Mouse (Mus musculus): ENCODE results near the gene Acp7. TPM values are rescaled to one million over a fixed set of nuclear protein-coding genes. Genes with fewer than 3 reads are reported as not detected.

Acp7 gene
- polyA plus RNA-seq, 1 experiment from 2014 or later, result 0.06 TPM

DNA sequence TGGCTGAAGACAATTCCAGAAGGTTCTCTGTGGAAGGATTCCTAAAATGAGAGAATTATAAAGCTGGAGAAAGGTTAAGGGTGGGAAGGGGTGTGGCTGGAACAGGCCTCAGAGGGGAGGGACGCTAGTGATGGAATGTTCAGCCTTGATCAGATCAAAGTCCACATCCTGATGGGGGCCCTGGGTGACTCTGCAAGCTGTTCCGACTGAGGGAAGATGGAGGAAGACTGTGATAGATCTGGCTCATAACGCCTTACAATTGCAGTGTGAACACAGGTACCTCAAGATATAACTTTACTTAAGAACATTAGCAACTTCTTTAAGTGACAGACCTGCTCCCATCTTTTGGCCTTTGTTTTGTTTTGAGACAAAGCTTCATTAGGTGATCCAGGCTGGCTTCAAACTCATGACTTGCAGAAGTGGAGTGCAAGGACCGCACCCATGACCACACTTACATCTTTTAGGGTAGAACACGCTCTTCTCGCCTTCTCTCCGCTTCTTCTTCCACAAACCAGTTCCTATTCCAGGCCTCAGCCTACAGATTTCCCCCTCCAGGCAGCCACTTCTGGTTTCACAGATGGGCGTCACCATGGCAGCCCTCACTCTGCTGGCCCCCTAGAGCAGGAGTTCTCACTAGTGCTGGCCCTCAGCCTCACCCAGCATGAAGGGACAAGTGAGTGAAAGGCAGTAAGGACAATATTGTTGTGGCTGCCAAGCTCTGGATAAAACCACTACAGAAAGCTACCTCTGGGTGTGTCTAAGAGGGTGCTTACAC is 47.4 kb downstream of the Acp7 start:
- Histone ChIP-seq H3K27ac (peak overlapping the region; percentile 67), H3K4me2 (replicated peaks) (peak overlapping the region; percentile 39), H3K36me3 (0 out of 2 replicates have a peak, but pooled peaks cover 6% of the 10 kb centered on the region), H3K9ac (no peak overlapping the region), H3K27me3 (replicated peaks) (no peaks in the 10 kb centered on the region), H3K9me3 (no peaks in the 10 kb centered on the region), H3K4me3 (replicated peaks) (no peak overlapping the region), H3K4me1 (replicated peaks) (peaks cover 85% of the 10 kb centered on the region)
- 60% methylated on average over 8 of the region's 8 CpGs for WGBS
- ATAC-seq, result peak; percentile 84

- peak overlapping the region; percentile 67 for H3K27ac ChIP-seq
- H3K9me3 ChIP-seq, result no peaks in the 10 kb centered on the region
- no peak for ATAC-seq
- peaks cover 86% of the 10 kb centered on the region for H3K4me1 ChIP-seq (replicated peaks)
- H3K9ac ChIP-seq, result no peak overlapping the region
- H3K27me3 ChIP-seq (replicated peaks), result no peaks in the 10 kb centered on the region
- no peak overlapping the region for H3K4me3 ChIP-seq (replicated peaks)
- 0 out of 2 replicates have a peak, but pooled peaks cover 6% of the 10 kb centered on the region for H3K36me3 ChIP-seq
- WGBS, result 56% methylated on average over 11 of the region's 11 CpGs
- H3K4me2 ChIP-seq (replicated peaks), result peak overlapping the region; percentile 39; the same call in 1 of the 2 replicates
These were observed 48.3 kb downstream of the Acp7 start for GRCm38 (mm10) chr7:28582841-28583240.

DNA sequence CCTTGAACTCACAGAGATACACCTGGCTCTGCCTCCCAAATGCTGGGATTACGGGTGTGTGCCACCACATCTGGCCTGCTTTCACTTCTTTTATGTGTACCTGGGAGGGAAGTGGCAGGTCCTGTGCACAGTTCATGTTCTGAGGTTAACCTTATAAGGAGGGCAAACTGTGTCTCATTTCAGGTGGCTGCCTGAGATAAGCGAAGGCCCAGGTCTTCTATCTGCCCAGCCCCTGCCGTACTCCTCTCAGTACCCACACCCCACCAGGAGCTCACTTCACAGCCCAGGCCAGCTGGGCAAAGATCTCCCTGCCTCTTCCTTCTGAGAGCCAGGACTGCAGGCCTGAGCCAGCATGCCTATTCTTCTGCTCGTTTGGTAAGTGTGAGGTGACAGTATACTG is 49.4 kb downstream of the Acp7 start:
- ATAC-seq, result peak; percentile 19
- no peaks in the 10 kb centered on the region for H3K9me3 ChIP-seq
- H3K36me3 ChIP-seq, result 0 out of 2 replicates have a peak, but pooled peaks cover 6% of the 10 kb centered on the region
- H3K4me3 ChIP-seq (replicated peaks), result no peak overlapping the region
- peak overlapping the region; percentile 67 for H3K27ac ChIP-seq
- peaks cover 86% of the 10 kb centered on the region for H3K4me1 ChIP-seq (replicated peaks)
- peak overlapping the region; percentile 26; the same call in 1 of the 2 replicates for H3K4me2 ChIP-seq (replicated peaks)
- WGBS, result 62% methylated on average over 4 of the region's 4 CpGs
- H3K27me3 ChIP-seq (replicated peaks), result no peaks in the 10 kb centered on the region
- no peak overlapping the region for H3K9ac ChIP-seq

DNA sequence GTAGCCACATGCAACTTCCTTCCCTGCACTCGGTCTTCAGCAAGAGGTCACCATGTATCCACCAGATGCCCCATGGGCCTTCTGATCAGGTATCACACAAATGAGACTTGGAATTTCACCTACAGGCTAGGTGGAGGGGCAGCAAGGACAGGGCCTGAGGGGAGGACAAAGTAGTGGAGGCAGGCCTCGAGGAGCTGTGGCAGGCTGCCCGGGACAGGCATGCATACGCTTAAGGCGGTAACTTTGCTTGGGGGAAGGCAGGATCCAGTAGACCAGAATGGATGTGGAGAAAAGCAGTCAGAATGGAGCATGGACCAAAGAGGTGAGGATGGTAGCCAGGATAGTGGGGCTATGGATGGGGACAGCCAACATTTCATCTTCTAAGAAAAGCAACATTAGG is 51.3 kb downstream of the Acp7 start:
- H3K9me3 ChIP-seq, result no peaks in the 10 kb centered on the region
- H3K4me2 ChIP-seq (replicated peaks), result no peak overlapping the region
- no peak overlapping the region for H3K4me3 ChIP-seq (replicated peaks)
- H3K9ac ChIP-seq, result no peak overlapping the region
- 0 out of 2 replicates have a peak, but pooled peaks cover 6% of the 10 kb centered on the region for H3K36me3 ChIP-seq
- no peaks in the 10 kb centered on the region for H3K27me3 ChIP-seq (replicated peaks)
- H3K27ac ChIP-seq, result no peak overlapping the region; the same call in 1 of the 2 replicates
- ATAC-seq, result no peak
- peaks cover 78% of the 10 kb centered on the region for H3K4me1 ChIP-seq (replicated peaks)
- 72% methylated on average over 5 of the region's 5 CpGs for WGBS

- peaks cover 73% of the 10 kb centered on the region for H3K4me1 ChIP-seq (replicated peaks)
- ATAC-seq, result no peak
- H3K27me3 ChIP-seq (replicated peaks), result no peaks in the 10 kb centered on the region
- H3K27ac ChIP-seq, result peak overlapping the region; percentile 83
- 65% methylated on average over 5 of the region's 5 CpGs for WGBS
- peak overlapping the region; percentile 30; the same call in 1 of the 2 replicates for H3K4me2 ChIP-seq (replicated peaks)
- no peak overlapping the region for H3K4me3 ChIP-seq (replicated peaks)
- H3K9me3 ChIP-seq, result no peaks in the 10 kb centered on the region
- 0 out of 2 replicates have a peak, but pooled peaks cover 6% of the 10 kb centered on the region for H3K36me3 ChIP-seq
- no peak overlapping the region for H3K9ac ChIP-seq
These were observed 52.5 kb downstream of the Acp7 start for GRCm38 (mm10) chr7:28578543-28579053.

DNA sequence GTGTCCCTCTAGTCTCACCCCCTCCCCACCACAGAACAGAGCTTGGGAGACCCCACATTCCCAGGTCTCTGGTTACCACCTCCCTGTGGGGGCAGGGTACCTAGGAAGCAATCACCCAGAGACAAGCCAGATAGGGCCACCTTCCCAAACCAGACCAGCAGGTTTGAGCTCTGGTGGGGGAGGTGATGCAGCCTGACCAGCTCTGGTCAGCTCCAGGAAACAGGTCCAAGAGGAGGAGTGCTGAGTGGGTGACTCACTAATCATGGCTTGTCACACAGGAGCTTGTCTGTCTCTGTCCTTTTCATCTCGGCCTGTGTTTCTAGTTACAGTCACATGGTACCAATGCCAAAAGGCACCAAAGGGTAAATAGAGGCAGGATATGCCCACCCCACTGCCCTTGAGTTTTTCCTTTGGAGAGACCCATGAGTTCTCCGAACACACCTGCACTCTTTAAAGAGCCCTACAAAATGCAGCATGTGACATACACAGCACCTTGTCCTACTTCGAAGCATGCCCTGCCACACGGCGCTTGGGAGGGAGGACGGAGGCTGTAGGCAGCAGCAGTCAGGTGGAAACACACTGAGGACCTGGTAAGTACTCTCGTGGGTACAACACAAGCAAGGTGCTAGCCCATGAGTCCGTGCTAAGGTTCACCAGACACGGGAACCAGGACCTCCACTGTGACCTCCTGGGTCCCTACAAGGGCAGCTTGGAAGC is 53.1 kb downstream of the Acp7 start:
- ATAC-seq, result peak; percentile 84
- H3K4me3 ChIP-seq (replicated peaks), result no peak overlapping the region
- H3K4me1 ChIP-seq (replicated peaks), result peaks cover 74% of the 10 kb centered on the region
- H3K27me3 ChIP-seq (replicated peaks), result no peaks in the 10 kb centered on the region
- H3K27ac ChIP-seq, result peak overlapping the region; percentile 83
- H3K9ac ChIP-seq, result 0 out of 2 replicates have a peak overlapping the region, but pooled peaks have one; percentile 20
- H3K36me3 ChIP-seq, result 0 out of 2 replicates have a peak, but pooled peaks cover 6% of the 10 kb centered on the region
- H3K4me2 ChIP-seq (replicated peaks), result peak overlapping the region; percentile 30; the same call in 1 of the 2 replicates
- WGBS, result 54% methylated on average over 9 of the region's 9 CpGs
- no peaks in the 10 kb centered on the region for H3K9me3 ChIP-seq

DNA sequence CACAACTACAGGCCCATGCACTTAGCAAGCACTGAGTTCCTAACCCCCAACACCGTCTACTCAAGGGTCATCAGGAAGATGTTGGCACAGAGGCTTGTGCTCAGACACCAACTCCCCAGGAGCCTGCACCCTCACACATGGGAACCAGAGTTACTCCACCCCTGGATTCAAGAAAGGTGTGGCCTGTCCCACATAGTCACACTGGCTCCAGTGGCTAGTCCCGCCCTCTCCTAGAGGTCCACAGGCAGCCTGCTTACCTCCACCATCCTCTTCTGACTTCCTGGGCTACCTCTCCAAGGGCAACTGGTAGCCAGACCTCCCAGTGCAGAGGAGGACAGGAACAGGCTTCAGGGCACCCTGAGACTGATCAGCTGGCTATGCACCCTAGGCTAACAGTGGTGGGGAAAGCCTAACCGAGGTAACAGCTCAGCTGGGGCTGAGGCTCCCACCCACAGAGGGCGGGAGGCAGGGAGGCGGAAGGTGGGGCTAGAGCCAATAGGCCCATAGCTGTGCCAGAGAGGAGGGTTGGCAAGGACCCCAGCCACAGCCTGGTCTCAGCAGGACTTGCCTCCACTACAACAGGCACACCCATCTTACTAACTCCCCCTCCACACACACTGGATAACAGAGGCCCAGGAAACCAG is 54.7 kb downstream of the Acp7 start:
- WGBS, result 69% methylated on average over 5 of the region's 5 CpGs
- peaks cover 76% of the 10 kb centered on the region for H3K4me1 ChIP-seq (replicated peaks)

DNA sequence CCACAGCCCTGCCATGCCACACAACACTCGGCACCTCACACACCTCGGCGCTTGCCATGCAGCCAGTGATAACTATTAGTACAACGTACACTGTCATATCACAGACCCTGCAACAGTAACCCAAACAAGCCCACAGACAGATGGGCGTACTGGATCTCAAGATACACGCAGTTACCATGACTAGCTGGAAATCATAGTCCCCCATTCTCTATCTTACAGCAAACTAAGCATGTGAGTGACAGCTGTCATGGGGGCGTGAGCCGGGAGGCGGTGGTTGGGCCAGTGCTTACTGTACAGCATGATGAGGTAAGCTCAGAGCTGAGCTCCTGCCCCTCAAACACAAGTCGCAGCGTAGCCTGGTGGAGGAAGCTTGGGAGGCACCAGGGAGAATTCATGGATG is 55.5 kb downstream of the Acp7 start:
- Histone ChIP-seq H3K4me1 (replicated peaks) (peaks cover 79% of the 10 kb centered on the region), H3K9ac (no peak overlapping the region)
- ATAC-seq, result no peak

More for the DNA sequence above, 54.7 kb downstream of the Acp7 start:
- H3K9me3 ChIP-seq, result no peaks in the 10 kb centered on the region
- no peak overlapping the region; the same call in 1 of the 2 replicates for H3K4me2 ChIP-seq (replicated peaks)
- no peak overlapping the region for H3K9ac ChIP-seq
- H3K36me3 ChIP-seq, result 0 out of 2 replicates have a peak, but pooled peaks cover 6% of the 10 kb centered on the region
- ATAC-seq, result peak; percentile 36
- peak overlapping the region; percentile 83 for H3K27ac ChIP-seq
- H3K4me3 ChIP-seq (replicated peaks), result no peak overlapping the region
- no peaks in the 10 kb centered on the region for H3K27me3 ChIP-seq (replicated peaks)

GRCm38 (mm10) chr7:28573236-28573635 is 57.9 kb downstream of the Acp7 start:
- no peak for ATAC-seq
- Histone ChIP-seq H3K36me3 (0 out of 2 replicates have a peak, but pooled peaks cover 6% of the 10 kb centered on the region), H3K4me1 (replicated peaks) (peaks cover 69% of the 10 kb centered on the region), H3K9me3 (no peaks in the 10 kb centered on the region), H3K27ac (peak overlapping the region; percentile 52), H3K9ac (no peak overlapping the region), H3K4me2 (replicated peaks) (no peak overlapping the region), H3K27me3 (replicated peaks) (no peaks in the 10 kb centered on the region), H3K4me3 (replicated peaks) (no peak overlapping the region)
- 88% methylated on average over 3 of the region's 3 CpGs for WGBS

More for the DNA sequence above, 55.5 kb downstream of the Acp7 start:
- H3K9me3 ChIP-seq, result no peaks in the 10 kb centered on the region
- H3K27ac ChIP-seq, result no peak overlapping the region
- no peak overlapping the region for H3K4me3 ChIP-seq (replicated peaks)
- H3K27me3 ChIP-seq (replicated peaks), result no peaks in the 10 kb centered on the region
- WGBS, result 87% methylated on average over 11 of the region's 11 CpGs
- H3K36me3 ChIP-seq, result 0 out of 2 replicates have a peak, but pooled peaks cover 6% of the 10 kb centered on the region
- H3K4me2 ChIP-seq (replicated peaks), result no peak overlapping the region

DNA sequence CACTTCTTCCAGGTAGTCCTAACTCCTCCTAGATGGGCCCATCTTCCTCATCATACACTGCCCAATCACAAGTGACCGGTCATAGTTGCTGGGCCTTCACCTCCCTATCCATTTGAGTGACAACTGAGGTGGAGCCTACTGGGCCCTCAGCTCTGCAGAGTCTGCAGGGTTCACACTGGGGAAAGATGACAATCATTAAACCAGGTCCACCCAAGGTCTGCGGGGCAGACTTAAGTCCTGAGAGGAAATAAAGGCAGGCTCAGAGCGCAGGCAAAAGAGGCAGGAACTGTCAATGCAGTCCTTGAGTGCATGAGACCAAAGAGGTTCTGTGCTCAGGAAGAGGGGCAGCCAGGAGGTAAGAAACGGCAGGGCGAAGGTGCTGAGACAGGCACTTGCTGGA is 58.4 kb downstream of the Acp7 start:
- ATAC-seq, result no peak
- Histone ChIP-seq H3K9me3 (no peaks in the 10 kb centered on the region), H3K36me3 (peaks cover 9% of the 10 kb centered on the region), H3K27ac (peak overlapping the region; percentile 52; the same call in 1 of the 2 replicates), H3K9ac (no peak overlapping the region), H3K4me3 (replicated peaks) (no peak overlapping the region), H3K4me1 (replicated peaks) (peaks cover 64% of the 10 kb centered on the region), H3K4me2 (replicated peaks) (no peak overlapping the region), H3K27me3 (replicated peaks) (no peaks in the 10 kb centered on the region)
- WGBS, result 61% methylated on average over 5 of the region's 5 CpGs

- Histone ChIP-seq H3K36me3 (peaks cover 24% of the 10 kb centered on the region), H3K9me3 (no peaks in the 10 kb centered on the region), H3K4me2 (replicated peaks) (peak overlapping the region; percentile 49), H3K27me3 (replicated peaks) (no peaks in the 10 kb centered on the region), H3K9ac (peak overlapping the region; percentile 17; the same call in 1 of the 2 replicates), H3K27ac (peak overlapping the region; percentile 91), H3K4me1 (replicated peaks) (peaks cover 48% of the 10 kb centered on the region), H3K4me3 (replicated peaks) (no peak overlapping the region)
- ATAC-seq, result 0 out of 2 replicates have a peak, but pooled peaks have one; percentile 6
- WGBS, result 21% methylated on average over 5 of the region's 5 CpGs
These were observed 60.0 kb downstream of the Acp7 start for GRCm38 (mm10) chr7:28570982-28571682.

All from intestine, embryonic 15.5 days (tissue).